Mouse (Mus musculus) right cerebral cortex, adult 2 months (tissue): ENCODE data around the gene Pcna.
A peak's percentile ranks its signal among the peaks of the same experiment; 100 is the strongest.
"Not testable (repeated sequence)": the region's sequence is repeated elsewhere in the genome, so short reads cannot be mapped to it uniquely, and the experiment has no call there.

Experiments
- DNase-seq, 2 experiments: peaks; one replicate each; pipeline ENCODE4 v3.0.0; 2021 to 2022; ENCODE audit warnings: low spot score in 2 of 2

The Pcna gene

DNA sequence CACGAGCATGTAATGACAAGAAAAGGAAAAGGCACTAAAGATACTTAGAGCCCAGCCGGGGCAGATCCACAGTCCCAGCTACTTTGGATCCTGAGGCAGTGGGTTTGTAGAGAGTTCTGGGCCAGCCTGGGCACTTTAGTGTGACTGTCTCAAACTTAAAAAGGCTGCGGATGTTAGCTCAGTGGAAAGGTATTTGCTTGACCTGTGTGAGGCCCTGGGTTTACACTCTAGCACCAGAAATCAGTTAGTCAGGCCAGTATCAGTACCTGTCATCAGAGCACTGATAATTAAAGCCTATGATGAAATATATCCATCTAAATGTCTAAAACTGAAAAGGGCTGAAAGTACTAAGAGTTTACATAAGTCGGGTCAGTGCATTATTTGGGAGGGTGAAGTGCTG, 23.1 kb upstream of the Pcna start:
- DNase-seq: no peak

GRCm38 (mm10) chr2:132275527-132275926, 22.4 kb upstream of the Pcna start:
- no peak for DNase-seq

DNA sequence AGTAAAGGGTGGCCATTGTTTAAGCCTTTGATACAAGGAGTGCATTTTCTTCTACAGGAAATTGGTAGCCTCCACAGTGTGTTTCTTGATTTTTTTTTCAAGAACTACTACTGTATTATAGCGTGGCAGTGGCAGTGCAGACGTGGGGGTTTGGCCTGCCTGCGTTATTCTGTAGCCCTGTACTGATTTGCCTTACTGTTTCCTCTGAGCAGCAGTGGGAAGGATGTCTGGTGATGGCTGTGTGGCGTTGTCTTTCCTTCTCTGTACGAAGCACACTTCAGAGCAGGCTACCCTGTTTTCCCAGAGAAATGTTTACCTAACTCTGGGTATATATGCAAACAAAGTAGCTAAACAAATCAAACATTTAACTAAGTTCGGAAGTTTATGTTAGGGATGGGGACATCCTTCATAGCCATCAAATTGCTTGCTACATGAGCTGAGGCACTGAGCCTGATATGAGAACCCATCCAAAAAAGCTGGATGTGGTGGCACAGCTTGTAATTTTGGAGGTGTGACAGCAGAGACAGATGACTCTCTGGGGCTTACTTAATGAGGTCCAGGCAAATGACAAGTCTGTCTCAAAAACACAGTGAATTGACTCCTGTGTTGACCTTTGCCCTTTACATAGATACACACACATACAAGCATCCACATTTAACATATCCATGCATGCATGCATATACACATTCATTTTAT, 19.7 kb upstream of the Pcna start:
- no peak for DNase-seq

GRCm38 (mm10) chr2:132270331-132270951, 17.3 kb upstream of the Pcna start:
- DNase-seq: no peak

DNA sequence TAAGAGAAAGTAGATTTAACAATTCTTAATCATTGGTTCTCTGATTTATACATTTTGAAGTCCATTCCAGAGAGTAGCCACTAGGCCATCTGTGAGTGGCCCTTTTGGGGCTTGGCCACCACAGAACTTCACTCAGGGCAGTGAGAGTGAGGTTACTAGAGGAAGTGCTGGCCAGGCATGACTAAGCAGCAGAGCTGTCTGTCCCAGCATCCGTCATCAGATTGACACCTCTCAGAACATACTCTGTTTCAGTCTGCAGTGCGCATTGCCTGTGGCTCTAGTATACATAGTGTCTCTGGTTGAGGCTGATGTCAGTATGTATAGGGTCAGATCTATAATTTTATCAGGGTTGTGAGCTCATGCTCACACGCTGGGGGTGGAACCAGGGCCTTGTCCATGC, 16.1 kb upstream of the Pcna start:
- no peak for DNase-seq

GRCm38 (mm10) chr2:132266086-132266485, 13.0 kb upstream of the Pcna start:
- no peak for DNase-seq

- DNase-seq: no peak
These were observed 12.1 kb upstream of the Pcna start for GRCm38 (mm10) chr2:132265196-132265595.

DNA sequence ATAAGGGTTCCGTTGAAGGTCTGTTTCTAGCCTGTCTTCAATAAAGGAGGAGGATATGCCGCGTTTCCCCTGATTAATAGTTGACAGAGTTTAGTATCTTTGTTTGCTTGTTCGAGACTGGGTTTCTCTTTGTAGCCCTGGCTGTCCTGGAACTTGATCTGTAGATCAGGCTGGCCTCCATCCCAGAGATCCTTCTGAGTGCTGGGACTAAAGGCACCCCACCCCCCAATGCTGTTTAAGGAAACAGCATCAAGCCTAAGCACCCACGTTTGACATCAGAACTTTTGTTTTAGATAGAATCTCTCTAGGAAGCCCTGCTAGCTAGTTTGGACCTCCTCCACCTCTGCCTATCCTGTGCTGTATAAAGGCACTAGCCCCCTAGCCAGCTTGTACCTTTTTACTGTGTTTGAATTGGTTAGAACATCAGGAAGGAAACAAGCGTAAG, 11.2 kb upstream of the Pcna start:
- DNase-seq: no peak

DNA sequence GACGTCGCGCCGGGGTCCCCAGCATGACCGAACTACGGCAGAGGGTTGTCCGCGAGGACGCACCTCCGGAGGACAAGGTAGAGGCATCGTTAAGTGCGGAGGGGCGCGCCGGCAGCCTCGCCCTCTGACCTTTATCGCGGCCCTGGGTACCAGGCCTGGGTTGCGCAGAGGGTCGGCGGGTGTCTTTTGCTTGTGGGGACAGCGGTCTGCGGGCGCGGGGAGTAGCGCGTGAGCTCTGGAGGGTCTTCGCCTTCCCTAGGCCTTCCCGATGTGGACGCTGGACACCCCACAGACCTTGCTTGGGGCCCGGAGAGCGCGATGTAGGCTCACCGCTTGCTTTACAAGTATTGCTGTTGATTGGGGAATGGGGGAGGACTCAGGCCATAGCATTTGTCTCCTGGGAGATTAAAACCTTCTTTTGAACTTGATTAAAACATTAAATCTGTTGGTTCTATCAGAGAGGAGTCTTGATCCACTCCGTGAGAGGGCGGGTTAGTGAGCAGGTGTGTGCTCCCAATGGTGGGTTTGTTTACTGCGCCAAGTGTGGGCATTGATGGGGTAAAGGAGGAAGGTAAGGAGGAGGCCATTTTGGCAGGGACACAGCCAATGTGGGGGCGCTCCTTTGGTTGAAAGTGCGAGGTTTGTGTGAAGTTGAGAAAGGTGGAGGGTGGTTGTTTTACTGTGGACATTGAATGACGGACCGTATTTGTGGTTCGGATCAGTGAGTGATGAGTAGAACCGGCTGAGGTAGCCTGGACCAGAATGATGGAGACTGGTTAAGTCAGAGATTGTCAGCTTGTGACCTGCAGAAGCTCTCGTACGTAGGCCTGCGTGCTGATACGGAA, 10.5 kb upstream of the Pcna start:
- DNase-seq: peak; percentile 61

DNA sequence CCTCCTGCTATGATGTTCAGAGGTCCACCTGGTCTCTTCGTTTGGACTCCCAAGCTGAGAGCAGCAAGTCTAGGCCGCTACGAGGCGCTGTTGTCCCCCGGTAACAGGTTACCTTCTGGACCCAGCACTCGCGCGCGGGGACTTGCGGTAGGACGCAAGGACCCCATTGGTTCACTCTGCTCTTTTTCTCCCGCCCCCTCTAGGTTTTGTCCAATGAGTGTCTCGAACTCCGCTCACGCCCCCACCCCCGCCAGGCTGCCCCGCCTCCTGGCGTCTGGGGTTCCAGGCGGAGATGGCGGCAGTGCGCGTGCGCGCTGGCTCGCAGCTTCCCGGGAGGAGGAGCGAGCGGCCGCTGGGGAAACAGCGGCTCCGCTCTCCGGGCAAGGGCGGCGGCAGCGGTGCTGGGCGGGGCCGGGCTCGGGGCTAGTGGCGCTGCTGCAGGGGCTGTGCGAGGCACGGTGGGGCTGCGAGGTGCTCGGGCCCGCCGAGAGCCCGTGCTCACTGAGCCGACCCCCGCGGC, 9.8 kb upstream of the Pcna start, which contains the start of gene Cds2:
Gene Cds2, plus strand, starts transcription at position 270 of the 520 bp plus-strand sequence.
- DNase-seq: peak; percentile 99

GRCm38 (mm10) chr2:132262175-132262574, 9.1 kb upstream of the Pcna start:
- DNase-seq: no peak

DNA sequence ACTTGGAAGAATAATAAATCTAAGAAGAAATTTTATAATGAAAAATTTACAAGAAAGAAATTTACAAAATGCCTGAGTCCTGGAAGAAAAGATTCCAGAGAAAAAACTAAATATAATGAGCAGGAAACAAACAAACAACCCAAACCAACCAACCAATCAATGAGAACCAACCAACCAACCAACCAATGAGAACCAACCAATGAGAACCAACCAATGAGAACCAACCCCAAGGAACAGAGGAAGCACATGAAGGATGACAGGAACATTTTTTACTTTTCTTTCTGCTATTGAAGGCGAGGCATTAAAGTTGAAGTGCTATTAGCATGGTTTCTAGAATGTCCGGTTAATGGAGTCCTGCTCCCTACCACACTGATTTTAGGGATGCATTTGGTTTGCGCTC, 7.5 kb upstream of the Pcna start:
- DNase-seq: no peak

DNA sequence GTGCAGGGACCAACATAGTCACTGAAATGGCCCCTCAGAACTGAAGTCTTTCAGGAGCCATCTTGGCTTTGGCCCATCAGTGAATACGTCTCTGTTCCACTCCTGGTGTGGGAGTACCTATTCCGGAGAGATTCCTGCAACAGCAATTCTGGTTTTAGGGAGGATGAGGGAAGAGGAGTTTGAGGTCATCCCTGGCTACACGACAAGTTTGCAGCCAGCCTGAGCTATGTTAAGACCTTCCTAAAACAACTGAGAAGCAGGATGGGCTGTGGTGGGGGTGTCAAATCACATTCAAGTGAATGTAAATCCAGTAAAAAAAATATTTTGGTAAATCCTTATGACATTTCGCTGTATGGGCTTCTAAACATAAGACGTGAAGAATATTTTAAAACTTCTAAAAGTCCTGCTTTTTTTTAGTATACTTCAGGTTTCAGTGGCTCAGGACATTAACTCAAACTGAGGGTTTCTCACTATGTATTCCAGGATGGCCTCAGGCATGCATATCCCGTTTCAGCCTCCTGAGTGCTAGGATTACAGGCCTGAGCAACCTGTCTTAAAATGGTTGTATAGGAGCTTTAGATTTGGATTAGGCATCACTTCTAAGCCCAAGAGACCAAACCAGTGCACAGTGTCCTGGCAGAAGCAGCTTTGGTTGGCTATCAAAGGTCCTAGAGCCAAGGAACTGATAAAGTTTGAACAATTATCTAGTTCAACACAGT, 4.4 kb upstream of the Pcna start:
- DNase-seq: no peak

DNA sequence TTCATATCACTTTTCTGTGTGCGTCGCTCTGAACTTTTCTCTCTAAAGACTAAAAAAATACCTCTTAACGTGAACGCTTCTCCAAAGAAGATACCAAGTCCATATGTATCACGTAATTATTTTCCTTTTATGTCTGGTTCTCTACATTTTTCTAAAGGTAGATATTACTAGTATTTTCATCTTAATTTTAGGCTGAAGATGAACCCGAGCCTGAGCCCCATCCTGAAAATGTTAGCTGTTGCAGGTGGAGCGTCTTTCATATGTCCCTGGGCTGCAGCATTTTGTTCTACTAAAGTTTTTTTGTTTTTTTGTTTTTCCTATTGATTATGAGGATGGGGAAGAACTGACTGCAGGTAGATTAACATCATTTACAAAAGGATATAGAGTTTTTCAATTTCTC, 489 bp upstream of the Pcna start:
- DNase-seq: no peak

DNA sequence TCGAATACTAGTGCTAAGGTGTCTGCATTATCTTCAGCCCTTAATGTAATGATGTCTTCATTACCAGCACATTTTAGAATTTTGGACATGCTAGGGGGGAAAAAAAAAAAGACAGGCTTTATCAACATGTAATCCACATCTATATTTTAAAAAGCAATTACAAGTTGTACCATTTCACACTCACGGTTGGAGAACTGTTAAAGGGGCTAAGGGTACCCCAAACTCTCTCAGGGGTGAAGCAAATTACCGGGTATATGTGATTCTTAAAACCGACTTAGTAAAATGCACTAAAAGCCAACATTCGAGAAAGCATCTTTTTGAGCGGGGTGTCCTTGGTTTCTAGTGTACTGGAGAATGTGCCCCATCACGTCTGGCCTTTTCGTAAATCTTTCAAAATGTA, 1.2 kb downstream of the Pcna start:
- DNase-seq: no peak

DNA sequence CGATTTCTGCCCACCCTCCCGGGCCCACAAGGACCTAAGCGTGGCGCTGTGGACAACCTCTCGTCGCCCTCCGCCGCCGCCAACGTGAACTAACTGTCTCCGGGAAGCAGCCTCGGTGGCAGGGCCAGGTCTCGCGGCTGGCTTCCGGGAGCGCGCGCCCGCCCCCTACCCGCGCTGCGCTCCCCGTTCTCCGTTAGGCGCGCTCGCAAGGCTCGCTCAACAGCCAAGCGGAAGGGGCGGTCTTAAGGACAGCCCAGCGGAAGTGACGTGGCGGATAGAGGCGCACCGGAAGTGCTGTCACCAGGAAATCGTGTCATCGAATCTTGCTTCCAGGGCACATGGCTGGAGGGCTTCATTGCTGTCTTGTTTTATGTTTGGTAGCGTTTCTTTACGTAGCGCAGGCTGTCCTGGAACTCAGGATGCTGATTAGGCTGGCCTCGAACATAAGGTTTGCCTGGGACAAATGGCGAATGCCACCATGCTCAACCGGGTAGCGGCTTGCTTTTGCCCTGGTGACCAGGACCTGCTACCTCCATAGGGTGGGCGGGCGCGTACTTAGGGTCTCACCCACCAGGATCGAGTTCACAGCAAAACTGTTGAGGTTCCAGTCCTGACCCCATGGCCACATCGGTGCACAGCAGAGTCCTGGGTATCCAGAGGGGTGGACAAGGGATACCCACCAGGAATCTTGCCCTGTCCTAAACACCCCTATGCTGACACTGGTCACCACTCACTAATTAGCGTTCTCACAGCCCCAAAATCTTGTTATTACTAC, 5.4 kb downstream of the Pcna start, which contains the start of gene Tmem230:
Gene Tmem230, minus strand, starts transcription at position 269 of the 775 bp plus-strand sequence.
- DNase-seq: peak; percentile 94 to 97

DNA sequence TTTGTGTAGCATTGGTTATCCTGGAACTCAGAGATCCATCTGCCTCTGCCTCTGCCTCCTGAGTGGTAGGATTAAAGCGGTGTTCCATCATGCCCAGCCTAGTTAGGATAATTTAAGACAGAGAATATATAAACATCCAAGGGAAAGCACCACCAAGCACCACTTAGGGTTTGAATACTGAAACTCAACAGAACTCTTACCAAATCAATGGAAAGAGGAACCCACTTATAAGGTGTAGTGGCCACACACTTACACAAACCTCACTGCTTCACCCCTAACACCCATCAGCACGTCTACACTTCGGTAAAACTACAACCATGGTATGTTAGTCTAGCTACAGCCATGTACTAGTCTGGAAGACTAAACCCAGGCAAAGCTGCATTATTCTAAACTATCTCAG, 9.7 kb downstream of the Pcna start:
- DNase-seq: no peak

DNA sequence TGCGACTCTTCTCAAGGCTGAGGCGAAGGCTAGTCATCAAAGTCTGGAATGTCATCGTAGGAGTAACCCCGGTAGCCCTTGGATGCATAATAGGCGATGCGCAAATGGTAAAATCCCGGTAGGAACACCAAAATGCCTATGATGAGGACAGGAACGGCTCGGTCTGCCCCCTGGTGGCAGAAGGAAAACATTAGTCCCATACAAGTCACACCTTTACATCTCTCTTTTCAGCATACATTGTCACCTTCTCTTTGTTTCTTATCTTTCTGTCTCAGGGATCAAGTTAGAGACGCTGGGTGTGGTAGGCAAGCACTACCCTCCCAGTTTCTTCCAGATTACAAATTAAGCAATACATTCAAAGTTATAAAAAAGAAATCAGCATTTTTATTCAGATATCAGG, 12.7 kb downstream of the Pcna start:
- peak; percentile 77 to 81 for DNase-seq

DNA sequence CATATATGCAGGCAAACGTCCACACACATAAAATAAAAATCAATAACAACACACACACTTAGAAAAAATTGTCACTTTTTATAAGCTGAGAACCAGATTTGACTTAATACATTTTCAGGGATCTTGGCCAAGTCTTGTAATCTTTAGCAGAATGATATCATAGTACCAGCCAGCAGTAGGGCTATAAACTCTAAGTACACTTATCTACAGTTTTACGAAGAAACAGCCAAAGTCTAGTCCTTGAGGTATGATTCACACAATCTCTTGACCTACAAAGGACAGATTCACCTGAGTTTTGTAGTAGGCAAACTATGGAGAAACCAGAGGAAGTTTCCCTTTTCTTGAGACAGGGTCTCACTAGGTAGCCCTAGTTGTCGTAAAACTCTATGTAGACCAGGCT, 13.7 kb downstream of the Pcna start:
- DNase-seq: not testable (repeated sequence)

- no peak for DNase-seq
These were observed 17.1 kb downstream of the Pcna start for GRCm38 (mm10) chr2:132235975-132236374.

DNA sequence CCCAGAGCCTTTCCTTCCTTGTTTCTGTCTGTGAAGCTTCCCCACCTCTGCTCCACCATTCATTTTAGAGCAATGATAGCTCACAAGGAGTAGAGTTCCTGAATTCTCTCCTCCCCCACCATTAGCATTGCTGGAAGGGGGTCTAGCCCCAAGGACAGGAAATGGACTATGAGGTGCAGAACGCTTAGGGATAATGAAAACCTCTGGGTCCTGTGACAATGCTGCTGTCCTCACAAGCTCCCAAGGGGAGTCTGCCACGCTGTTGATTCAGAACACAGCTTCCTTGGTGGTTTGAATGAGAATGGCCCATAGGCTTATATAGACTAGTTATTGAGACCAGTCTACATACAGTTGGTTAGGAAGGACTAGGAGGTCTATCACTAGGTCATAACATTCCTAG, 17.8 kb downstream of the Pcna start:
- no peak for DNase-seq
